In genomic region chr4:101893656-101894420, GRCm38 (mm10) we compare ENCODE assay signal across 30 mouse cellular contexts. TPM values are rescaled to one million over a fixed set of nuclear protein-coding genes. Genes with fewer than 3 reads are reported as not detected.
"Had no signal": no experiment of that assay in that cellular context is flagged by ENCODE, and none has a peak within 500 bp of the region (broad histone marks: within the 10 kb centered on the region; RNA-seq: fewer than 3 reads in every experiment).

Gene C130073F10Rik (minus strand): TSS chr4:101893789.

- H3K27me3 ChIP-seq: heart, embryonic 13.5 days; heart, embryonic 15.5 days; hindbrain, embryonic 13.5 days; hindbrain, embryonic 15.5 days; kidney, embryonic 15.5 days; limb, embryonic 12.5 days had no signal

- H3K27ac ChIP-seq: gastrocnemius, adult 2 months; heart, embryonic 13.5 days; heart, embryonic 15.5 days; hindbrain, embryonic 13.5 days; hindbrain, embryonic 15.5 days; hindbrain, postnatal 0 days; kidney, embryonic 15.5 days; kidney, postnatal 0 days; layer of hippocampus, adult 2 months; left cerebral cortex, adult 2 months; limb, embryonic 10.5 days; limb, embryonic 12.5 days had no signal

- H3K9ac ChIP-seq: heart, embryonic 13.5 days; heart, embryonic 15.5 days; hindbrain, embryonic 13.5 days; hindbrain, embryonic 15.5 days; kidney, embryonic 15.5 days; limb, embryonic 12.5 days had no signal

- H3K9me3 ChIP-seq: heart, embryonic 15.5 days; hindbrain, embryonic 13.5 days; hindbrain, embryonic 15.5 days; limb, embryonic 10.5 days; limb, embryonic 12.5 days had no signal

- ATAC-seq: hindbrain, postnatal 0 days; intestine, embryonic 16.5 days had no signal

- H3K4me3 ChIP-seq: gastrocnemius, adult 2 months; heart, embryonic 13.5 days; heart, embryonic 15.5 days; hindbrain, embryonic 13.5 days; hindbrain, embryonic 15.5 days; kidney, embryonic 15.5 days; layer of hippocampus, adult 2 months; left cerebral cortex, adult 2 months; limb, embryonic 10.5 days; limb, embryonic 12.5 days had no signal

- H3K4me1 ChIP-seq: heart, embryonic 13.5 days; heart, embryonic 15.5 days; hindbrain, embryonic 13.5 days; hindbrain, embryonic 15.5 days; kidney, embryonic 15.5 days; limb, embryonic 10.5 days; limb, embryonic 12.5 days had no signal

- H3K36me3 ChIP-seq: heart, embryonic 13.5 days; heart, embryonic 15.5 days; hindbrain, embryonic 13.5 days; hindbrain, embryonic 15.5 days; kidney, embryonic 15.5 days; limb, embryonic 10.5 days; limb, embryonic 12.5 days had no signal

- DNase-seq: gastrocnemius, adult 2 months; gastrocnemius, postnatal 10 days; gastrocnemius, postnatal 25 days; heart, adult 18-20 months; heart, postnatal 14 days; heart, postnatal 36 days; kidney, adult 11 months; kidney, adult 2 months; kidney, adult 9 months; kidney, postnatal 14 days; kidney, postnatal 4 days; liver had no signal

- H3K4me2 ChIP-seq: heart, embryonic 11.5 days; heart, embryonic 13.5 days; heart, embryonic 15.5 days; hindbrain, embryonic 13.5 days; hindbrain, embryonic 15.5 days; kidney, embryonic 15.5 days; limb, embryonic 12.5 days; liver, embryonic 11.5 days had no signal

RNA-seq across cellular contexts. Expression of gene C130073F10Rik, which starts in this region (rescaled TPM):
- polyA plus RNA-seq: frontal cortex, adult 2 months; heart, embryonic 11.5 days; heart, embryonic 13.5 days; heart, embryonic 15.5 days; heart, postnatal 0 days; hindbrain, embryonic 11.5 days; hindbrain, embryonic 13.5 days; hindbrain, embryonic 15.5 days; hindbrain, postnatal 0 days; intestine, embryonic 14.5 days; intestine, embryonic 16.5 days; kidney, adult 2 months; kidney, embryonic 15.5 days; kidney, postnatal 0 days; limb, embryonic 10.5 days; limb, embryonic 12.5 days; liver, embryonic 11.5 days had no signal
